Mouse (Mus musculus) G1E-ER4 (cell line): ENCODE measurements around the gene Tspan3. TPM values are rescaled to one million over a fixed set of nuclear protein-coding genes. Genes with fewer than 3 reads are reported as not detected.

Experiments
- GATA1 ChIP-seq: IDR thresholded peaks from one replicate; pipeline ENCODE4 v1.8.0; 2012; ENCODE audit warnings: low read length, inconsistent platforms
- polyA plus RNA-seq: library from polyadenylated mRNA; stranded (reverse); fragments of >175 nt; gene quantifications from 2 replicates; pipeline ENCODE4 v1.2.3, GENCODE M21; 2012

Gene Tspan3
- polyA plus RNA-seq, 1 experiment, result not detected

GRCm38 (mm10) chr9:56131813-56132525 lies 33.3 kb downstream of the Tspan3 start:
- TF ChIP-seq GATA1, result no peak

- TF ChIP-seq GATA1, result no peak
These were observed 34.7 kb downstream of the Tspan3 start for GRCm38 (mm10) chr9:56130536-56130935.

GRCm38 (mm10) chr9:56129951-56130350 lies 35.3 kb downstream of the Tspan3 start:
- TF ChIP-seq GATA1, result no peak

GRCm38 (mm10) chr9:56128331-56128730 lies 36.9 kb downstream of the Tspan3 start:
- no peak for TF ChIP-seq GATA1

- TF ChIP-seq GATA1, result no peak
These were observed 38.7 kb downstream of the Tspan3 start for GRCm38 (mm10) chr9:56126453-56127173.

GRCm38 (mm10) chr9:56124561-56124960 lies 40.7 kb downstream of the Tspan3 start:
- no peak for TF ChIP-seq GATA1

- TF ChIP-seq GATA1, result no peak
These were observed 41.7 kb downstream of the Tspan3 start for GRCm38 (mm10) chr9:56123613-56124012.

- TF ChIP-seq GATA1, result no peak
These were observed 42.3 kb downstream of the Tspan3 start for GRCm38 (mm10) chr9:56122973-56123372.

GRCm38 (mm10) chr9:56121097-56121496 lies 44.2 kb downstream of the Tspan3 start:
- TF ChIP-seq GATA1, result no peak

GRCm38 (mm10) chr9:56119651-56120050 lies 45.6 kb downstream of the Tspan3 start:
- TF ChIP-seq GATA1, result no peak

- TF ChIP-seq GATA1, result no peak
These were observed 46.7 kb downstream of the Tspan3 start for GRCm38 (mm10) chr9:56118582-56118981.

GRCm38 (mm10) chr9:56118091-56118490 lies 47.2 kb downstream of the Tspan3 start:
- TF ChIP-seq GATA1, result no peak

- no peak for TF ChIP-seq GATA1
These were observed 57.1 kb downstream of the Tspan3 start for GRCm38 (mm10) chr9:56108174-56108573.

- TF ChIP-seq GATA1, result no peak
These were observed 57.8 kb downstream of the Tspan3 start for GRCm38 (mm10) chr9:56107527-56107926.

GRCm38 (mm10) chr9:56106274-56107072 lies 58.8 kb downstream of the Tspan3 start:
- no peak for TF ChIP-seq GATA1

GRCm38 (mm10) chr9:56104921-56105320 lies 60.4 kb downstream of the Tspan3 start:
- no peak for TF ChIP-seq GATA1
